Mouse (Mus musculus) spleen, adult 12 weeks (tissue): ENCODE measurements around the gene Apom.

ENCODE experiments used
- DNase-seq: peaks from one replicate; pipeline ENCODE4 v3.0.0; 2022; ENCODE audit warnings: low spot score

Gene Apom

GRCm38 (mm10) chr17:35131500-35132173 lies at the start of gene Apom:
TSS of gene Apom (minus strand) at chr17:35132050.
- no peak for DNase-seq

DNA sequence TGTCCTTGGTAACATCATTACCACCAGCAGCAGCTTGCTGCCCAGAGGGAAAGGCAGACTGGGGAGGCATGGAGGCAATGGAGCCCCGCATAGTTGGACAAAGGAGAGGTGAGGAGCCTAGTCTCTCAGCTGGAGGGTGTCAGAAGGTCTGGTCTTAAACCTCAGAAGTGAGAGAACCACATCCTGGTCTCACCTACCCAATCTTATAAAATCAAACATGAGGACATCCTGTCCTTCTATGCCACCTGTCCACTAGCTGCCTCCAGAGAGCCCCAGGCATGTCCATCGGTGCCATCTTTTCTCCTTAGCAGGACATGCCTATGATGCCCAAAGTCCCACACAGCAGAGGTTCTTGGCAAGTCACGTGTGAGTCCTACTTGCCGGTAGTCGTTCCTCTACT lies 48.2 kb upstream of the Apom start:
- DNase-seq, result no peak

GRCm38 (mm10) chr17:35178528-35178927 lies 46.7 kb upstream of the Apom start:
- DNase-seq, result peak; percentile 60

- no peak for DNase-seq
Observed at GRCm38 (mm10) chr17:35175968-35176367, 44.1 kb upstream of the Apom start, which contains the start of gene Aif1. TSS of gene Aif1 (minus strand) at chr17:35176068.

DNA sequence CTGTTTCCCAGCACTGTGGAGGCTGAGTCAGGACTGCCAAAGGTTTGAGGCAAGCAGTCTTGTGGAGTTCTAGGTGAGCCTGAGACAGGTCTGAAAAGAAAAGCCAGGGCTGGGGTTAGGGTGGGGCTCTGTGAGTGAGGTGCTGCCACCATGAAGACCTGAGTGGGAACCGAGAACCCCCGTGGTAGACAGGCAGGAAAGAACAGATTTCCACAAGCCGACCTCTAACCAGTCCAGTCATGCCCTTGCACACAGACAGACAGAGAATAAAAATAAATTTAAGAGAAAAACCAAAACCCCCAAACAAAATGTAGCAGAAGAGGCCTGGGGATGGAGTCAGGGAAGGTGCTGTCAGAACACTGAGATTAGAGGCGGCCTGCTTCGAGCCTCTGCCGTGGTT lies 43.5 kb upstream of the Apom start:
- DNase-seq, result no peak

DNA sequence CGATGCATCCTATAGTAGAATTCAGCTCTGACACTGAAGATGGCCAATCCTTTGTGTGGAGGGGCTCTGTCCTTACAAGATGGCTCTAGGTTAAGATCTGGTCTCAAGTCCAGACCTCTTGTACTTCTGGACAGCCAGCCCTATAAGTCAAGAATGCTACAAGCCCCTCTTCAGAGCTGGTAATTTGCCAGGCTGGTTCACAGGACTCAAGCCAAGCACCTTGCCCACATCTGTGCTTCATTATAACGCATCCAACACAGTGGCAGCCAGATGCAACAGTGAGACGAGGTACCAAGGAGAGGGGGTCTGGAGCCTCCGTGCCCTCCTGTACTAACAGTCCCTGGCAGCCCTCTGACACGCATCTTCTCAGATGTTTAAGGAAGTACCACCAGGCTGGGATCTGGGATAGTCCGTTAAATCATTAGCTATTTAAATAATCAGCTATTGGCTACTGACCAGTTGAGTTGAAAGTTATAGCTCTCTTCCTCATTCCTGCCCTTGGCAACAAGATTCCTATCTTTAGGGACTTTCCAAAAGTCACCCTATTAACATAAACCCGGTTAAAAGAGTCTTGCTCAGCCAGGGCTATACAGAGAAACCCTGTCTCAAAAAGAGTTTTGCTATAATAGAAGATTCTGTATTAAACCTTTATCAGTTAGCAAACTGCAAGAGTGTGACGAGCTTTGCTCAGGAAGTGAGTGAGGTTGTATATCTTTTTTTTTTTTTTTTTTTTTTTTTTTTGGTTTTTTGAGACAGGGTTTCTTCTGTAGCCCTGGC lies 42.5 kb upstream of the Apom start:
- DNase-seq, result no peak

GRCm38 (mm10) chr17:35173329-35173728 lies 41.5 kb upstream of the Apom start:
- no peak for DNase-seq

DNA sequence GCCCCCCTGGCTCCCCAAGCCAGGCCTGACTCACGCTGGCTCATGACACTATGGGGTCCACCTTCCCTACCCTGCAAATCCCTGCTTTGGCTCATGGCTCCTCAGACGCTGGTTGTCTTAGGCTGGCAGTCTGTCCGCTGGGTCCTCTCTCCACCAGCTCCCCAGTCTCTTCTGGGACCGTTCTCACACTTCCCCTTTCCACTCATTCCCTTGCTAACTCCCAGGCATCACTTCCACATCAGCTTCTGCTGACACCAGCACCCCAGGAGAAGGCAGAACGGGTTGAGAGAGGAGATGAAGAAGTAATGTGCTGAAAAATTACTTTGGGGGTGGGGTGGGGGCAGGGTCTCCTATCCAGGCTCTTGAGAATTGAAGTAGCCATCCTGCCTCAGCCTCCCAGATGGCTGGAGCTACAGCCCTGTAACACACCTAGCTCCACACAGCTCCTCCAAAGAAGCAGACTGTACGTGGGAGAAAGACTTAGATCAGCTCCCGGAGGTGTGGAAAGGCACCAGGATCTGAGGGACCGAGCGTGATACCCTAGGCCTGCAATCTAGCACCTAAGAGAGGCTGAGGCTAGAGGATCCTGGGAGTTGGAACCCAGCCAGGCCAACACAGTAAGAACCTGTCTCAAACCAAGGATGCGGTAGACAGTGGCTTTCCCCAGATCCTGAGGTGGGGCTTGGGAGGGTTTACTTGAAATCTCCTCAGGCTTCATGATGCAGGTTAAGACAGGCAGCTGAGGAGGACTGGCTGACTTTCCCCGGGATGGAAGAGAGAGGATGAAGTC lies 40.8 kb upstream of the Apom start:
- DNase-seq, result no peak

GRCm38 (mm10) chr17:35168541-35169207 lies 36.8 kb upstream of the Apom start:
- no peak for DNase-seq

GRCm38 (mm10) chr17:35167794-35168193 lies 35.9 kb upstream of the Apom start:
- DNase-seq, result no peak

DNA sequence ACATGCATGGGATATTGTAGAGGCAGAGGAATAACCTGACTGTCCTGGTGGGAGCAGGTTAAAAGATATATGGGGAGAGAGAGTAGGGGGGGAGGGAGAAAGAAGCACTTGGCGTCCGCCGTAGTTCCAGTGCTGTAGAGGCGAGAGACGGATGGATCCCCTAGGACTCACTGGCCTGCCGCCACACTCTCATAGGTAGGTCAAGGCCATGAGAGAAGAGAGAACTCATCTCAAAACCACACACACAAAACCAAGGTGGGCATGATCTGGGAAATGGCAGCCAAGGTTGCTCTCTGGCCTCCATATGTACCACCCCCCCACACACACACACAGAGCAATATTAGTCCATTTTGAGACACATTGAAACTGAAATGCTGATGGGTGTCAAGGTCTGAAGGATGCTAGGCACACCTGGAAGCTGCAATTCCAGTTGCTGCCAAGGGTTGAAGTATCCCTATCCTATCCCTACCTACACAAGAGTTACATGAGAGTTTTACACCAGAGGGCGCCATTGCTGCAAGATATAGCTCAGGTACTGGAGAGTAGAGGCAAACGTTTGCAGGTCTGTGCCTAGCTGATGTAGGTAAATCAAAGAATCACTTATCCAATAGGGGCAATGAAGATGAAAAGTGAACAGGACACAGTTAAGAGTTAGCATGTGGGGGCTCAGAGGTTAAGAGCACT lies 34.6 kb upstream of the Apom start:
- DNase-seq, result peak; percentile 45

GRCm38 (mm10) chr17:35165451-35166155 lies 33.8 kb upstream of the Apom start:
- DNase-seq, result no peak

GRCm38 (mm10) chr17:35164568-35165450 lies 33.0 kb upstream of the Apom start, which contains the start of gene Prrc2a:
TSS of gene Prrc2a (minus strand) at chr17:35164897.
- DNase-seq, result peak; percentile 92

DNA sequence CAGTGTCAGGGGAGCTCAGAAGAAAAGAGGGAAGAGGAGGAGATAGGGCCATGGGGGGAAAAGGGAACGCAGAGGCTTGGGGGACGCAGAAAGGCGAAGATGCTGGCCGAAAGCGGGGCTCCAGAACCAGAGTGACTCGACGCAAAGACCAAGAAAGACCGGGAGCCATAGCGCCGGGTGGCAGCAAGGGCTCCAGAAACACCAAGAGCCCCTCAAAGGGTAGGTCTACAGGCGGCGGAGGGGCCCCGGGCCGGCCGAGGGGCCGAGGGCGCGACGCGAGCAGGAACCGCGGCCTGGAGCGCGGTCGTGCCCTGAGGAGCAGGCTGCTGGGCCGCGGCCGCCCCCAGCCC lies 32.3 kb upstream of the Apom start:
- no peak for DNase-seq

GRCm38 (mm10) chr17:35163326-35164081 lies 31.7 kb upstream of the Apom start:
- no peak for DNase-seq

- no peak for DNase-seq
Observed at GRCm38 (mm10) chr17:35162730-35163129, 30.9 kb upstream of the Apom start.

DNA sequence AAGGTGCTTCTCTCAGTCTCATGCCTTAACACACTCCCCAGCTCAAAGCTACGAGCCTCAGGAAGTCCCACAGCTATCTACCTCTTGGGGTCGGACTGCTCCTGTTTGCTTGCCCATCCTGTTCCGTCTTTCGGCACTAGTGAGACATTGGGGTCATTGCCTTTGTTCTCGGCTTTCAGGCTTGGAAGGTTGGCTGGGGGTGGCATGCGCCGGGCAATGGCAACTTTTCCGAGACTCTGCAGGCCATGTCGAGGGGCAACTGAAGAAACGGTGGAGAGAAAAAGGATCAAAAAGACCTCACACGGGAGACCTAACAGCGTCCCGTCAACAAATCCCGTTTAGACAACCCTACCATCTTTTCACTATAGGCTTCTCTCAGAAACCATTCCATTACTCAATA lies 30.3 kb upstream of the Apom start:
- DNase-seq, result no peak

DNA sequence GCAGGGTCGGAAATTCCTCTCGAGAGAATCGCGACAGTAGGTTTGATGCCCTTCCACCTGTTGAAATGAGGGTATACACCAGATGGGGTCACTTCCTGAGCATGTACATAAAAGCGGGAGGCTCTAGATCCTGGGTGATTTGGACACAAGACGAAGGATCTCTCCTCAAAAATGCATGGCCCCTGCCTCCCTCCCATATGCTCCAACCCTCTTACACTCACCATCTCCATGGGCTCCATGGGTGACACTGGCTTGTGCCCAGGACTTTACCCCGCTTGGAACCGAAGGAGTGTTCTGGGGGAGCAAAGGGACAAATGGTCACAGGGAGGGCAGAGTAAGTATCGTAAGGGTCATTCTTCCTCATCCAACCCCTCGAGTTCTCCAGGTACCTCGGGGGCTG lies 29.6 kb upstream of the Apom start:
- DNase-seq, result no peak

DNA sequence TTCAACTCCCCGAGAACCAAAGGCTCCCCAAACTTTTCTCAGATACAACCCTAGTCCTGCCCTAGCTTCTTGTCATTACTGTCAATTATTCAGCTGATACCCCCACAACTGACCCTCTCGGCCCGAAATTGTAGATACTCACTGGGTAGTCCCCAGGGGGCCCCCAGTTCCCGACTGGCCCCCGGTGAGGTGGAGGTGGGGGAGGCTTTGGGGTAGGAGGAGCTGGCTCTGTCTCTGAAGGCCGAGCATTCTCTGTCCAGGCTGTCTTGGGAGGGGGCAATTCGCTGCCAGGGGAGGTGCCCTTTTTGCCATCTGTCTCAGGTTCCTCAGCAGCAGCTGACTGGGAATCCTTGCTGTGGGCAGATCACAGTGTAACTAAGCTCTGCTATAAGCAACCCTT lies 27.8 kb upstream of the Apom start:
- no peak for DNase-seq
